Mouse (Mus musculus) erythroblast, embryonic 14.5 days (primary cell): Measurements from ENCODE around the gene Pdss2.

ENCODE experiments used
- GATA1 ChIP-seq: IDR thresholded peaks from 2 replicates; pipeline ENCODE4 v1.6.1; 2012; ENCODE audit warnings: low read length, inconsistent platforms, mixed read lengths
- TAL1 ChIP-seq: IDR thresholded peaks from 3 replicates; pipeline ENCODE4 v1.6.1; 2012; ENCODE audit warnings: low read length, inconsistent platforms, mixed read lengths

- TF ChIP-seq GATA1 = no peak
- TF ChIP-seq TAL1 = no peak
Measured at GRCm38 (mm10) chr10:43310781-43311392, 89.6 kb downstream of the Pdss2 start.
